Mouse (Mus musculus): ENCODE measurements around the gene Actn1. TPM values are rescaled to one million over a fixed set of nuclear protein-coding genes. Genes with fewer than 3 reads are reported as not detected.
"Not testable (repeated sequence)": the region's sequence is repeated elsewhere in the genome, so short reads cannot be mapped to it uniquely, and the experiment has no call there.

The Actn1 gene
- total RNA-seq (2021), result 10 to 100 TPM; 30.0 to 38.8 TPM
- long read RNA-seq, experiment 1, partial matches to known transcripts, result 2 of 14 reads
- long read RNA-seq, experiment 1, other reads (novel, unspliced or antisense), result 6 of 14 reads
- long read RNA-seq, experiment 2, partial matches to known transcripts, result 2 of 10 reads
- long read RNA-seq, experiment 2, other reads (novel, unspliced or antisense), result 2 of 10 reads

DNA sequence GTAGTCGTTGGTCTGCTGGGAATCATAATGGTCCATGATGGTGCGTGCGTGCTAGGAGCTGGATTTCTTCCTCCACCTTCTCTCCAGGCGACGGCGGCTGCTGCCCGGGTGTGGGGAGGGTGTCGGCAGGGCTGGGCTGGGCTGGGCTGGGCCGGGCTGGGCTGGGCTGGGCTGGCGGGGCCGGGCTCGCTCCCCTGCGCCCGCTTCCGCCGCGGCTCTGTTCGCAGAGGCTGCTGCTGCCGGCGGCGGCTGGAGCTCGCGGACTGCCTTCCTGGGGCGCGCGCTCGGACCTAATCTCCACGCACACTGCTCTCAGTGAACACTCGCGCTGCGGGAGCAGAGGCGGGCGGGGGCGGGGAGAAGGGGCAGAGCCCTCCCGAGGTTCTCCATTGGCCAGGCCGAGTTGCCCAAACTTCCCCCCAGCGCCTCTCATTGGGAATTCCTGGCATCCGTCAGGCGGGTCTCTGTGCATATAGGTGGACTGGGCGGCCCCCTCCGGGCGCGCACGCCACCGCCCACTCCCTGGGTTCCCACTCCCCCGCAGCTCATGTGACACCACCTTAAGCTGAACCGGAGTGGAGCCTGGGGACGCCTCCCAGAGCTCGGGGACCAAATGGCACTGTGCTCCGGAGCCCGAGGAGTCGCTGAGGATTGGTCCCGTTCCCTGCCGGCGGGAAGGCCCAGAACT lies at the start of gene Actn1:
Actn1 (minus strand) TSS at position 316 of the 688 bp plus-strand sequence.
- DNase-seq, result peak; percentile 77

DNA sequence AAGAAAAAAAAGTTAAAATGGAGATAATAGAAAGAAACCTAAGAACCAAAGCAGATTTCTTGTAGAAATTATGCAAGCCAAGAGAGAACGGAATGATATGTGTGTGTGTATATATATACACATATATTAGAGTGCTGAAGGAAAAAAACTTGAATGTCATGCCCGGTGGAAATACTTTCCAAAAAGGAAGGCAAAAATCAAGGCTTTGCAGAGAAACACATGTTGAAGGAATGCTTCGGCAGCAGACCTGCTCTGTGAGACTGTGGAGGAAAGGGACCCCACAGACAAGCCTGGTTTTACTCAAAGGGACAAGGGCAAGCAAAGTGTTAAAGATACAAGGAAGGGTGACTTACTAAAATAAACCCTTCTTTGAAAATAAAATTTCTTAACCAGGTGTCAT lies 47.4 kb upstream of the Actn1 start:
- DNase-seq, result no peak

DNA sequence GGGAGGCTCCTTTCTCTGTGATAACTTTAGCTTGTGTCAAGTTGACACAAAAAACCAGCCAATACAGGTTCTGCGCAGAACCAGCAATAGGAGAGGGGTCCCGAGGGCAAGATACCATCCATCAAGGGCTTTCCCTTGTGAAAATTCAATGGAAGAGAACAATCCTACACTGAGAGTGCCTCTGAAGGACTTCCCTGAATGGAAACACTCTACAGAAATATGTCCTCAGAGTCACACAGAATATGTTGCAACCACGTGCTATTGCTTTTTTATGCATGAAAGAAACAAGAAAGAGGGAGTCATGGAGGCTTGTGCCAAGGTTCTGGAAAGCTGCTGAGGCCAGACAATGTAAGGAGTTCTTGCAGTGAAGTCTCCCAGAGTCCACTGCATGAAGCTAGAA lies 44.3 kb upstream of the Actn1 start:
- DNase-seq, result no peak

DNA sequence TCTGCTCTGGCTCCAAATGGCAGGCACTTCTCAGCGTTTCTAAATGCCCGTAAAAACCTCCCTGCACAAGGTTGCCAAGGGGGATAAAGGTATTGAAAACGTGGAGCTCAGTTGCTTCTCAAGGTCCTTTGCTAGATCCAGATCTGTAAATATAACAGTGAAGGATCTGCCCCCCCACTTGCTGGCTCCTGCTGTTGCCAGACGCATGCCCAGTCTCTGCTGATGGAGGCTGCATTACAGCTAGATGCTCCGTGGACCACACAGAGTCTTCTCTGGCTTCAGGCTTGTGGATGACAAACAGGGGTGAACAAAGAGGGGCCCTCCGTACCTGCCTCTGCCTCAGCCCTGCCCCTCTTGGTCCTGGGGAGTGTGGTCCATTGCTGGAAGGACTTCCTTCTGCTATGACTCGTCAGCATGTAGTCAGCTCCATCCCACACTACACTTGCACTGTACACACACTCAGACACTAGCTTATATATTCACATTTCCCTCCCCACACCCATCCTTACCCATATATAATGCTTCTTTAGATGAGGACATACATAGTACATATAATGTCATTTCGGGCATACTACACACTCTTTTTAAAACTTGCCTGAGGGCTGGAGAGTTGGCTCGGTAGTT lies 40.8 kb upstream of the Actn1 start:
- DNase-seq, result no peak

DNA sequence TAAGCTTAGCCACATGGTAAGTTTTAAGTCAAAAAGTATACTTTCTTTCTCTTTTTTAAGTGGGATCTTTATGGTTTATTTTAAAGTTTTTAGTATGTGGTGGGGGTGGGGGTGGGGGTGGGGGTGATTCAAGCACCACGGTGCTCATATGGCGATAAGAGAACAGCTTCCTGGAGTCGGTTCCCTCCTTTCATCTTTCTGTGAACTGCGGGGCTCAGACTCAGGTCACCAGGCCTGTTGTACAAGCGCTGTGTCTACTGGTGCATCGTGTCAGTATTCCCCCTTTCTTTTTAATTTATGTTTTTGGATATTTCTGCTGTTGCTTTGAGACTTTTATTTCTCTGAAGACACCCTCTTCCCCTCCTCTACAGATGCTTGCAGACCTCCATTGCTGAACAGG lies 38.5 kb upstream of the Actn1 start:
- no peak for DNase-seq

DNA sequence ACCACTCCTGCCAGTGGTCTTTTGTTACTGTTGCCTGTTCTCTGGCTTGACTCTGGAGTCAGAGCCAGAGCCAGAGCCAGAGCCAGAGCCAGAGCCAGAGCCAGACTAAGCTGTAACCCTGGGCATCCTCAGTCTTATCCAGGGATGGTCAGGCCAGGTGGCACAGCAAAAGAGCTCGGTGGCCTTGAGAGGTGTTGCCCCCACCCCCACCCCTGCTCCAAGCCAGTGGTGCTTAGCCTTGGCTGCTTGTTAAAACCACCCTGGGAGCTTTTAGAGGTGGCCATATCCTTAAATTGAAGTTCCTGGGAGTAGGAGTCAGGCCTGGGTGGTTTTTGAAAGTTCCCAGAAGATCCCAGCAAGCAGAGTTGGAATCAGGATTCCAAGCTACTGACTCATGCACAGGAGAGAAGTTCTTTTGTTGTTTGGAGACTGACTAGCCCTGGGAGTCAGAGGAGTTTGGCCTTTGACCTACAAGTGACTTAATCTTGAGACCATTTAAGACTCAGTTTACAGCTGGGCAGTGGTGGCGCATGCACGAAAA lies 31.8 kb upstream of the Actn1 start:
- no peak for DNase-seq

DNA sequence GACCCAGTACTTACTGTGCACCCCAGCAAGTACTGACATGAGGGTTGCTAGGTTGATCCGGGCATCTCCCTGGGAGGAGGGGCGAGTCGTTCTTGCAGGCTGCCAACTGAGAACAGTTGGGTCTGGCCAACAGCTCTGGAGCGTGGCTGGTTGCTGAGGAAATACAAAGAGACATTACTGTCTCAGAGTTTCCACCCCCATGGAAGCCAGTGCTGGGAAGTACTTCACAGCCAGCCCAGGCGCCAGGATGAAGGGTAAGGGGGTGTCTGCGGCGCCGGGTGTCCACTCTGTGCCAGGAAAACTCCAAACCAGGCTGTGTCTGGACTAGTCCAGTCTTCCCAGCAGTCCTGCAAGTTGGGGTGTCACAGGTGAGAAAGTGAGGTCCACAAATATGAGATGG lies 30.8 kb upstream of the Actn1 start:
- no peak for DNase-seq

DNA sequence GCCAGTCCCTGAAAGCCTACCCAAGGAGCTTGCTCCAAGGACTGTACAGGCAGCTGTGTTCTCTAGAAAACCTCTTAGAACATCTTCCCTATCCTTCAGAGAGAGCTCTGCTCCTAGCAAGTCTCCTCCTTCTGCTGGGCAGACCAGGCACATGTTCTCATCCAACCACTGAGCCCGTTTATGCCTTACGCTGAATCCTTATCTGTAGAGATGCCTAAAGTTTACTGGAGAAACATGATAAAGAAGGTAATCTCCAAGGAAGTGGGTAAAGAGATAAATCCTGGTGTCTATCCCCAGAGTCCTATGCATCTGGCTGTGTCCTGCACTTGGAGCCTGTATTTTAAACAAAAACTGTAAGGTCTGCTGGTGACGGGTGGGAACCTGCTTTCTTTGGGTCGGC lies 30.3 kb upstream of the Actn1 start:
- DNase-seq, result no peak

DNA sequence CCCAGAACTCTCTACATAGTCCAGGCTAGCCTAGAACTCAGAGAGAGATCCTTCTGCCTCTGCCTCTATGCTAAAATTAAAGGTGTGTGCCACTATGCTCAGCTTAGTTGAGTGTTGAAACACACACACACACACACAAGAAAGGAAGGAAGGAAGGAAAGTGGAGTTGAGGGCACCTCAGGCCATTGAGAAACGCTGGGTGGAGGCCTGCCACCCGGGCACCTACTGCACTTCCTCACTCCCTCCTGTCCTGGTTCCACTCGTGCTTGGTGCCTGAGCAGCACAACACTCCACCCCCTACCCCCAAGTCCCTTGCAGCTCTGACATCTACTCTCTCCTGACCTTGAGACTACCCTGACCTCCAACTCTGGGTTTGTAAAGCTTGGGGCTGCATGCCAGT lies 29.6 kb upstream of the Actn1 start:
- DNase-seq, result no peak

DNA sequence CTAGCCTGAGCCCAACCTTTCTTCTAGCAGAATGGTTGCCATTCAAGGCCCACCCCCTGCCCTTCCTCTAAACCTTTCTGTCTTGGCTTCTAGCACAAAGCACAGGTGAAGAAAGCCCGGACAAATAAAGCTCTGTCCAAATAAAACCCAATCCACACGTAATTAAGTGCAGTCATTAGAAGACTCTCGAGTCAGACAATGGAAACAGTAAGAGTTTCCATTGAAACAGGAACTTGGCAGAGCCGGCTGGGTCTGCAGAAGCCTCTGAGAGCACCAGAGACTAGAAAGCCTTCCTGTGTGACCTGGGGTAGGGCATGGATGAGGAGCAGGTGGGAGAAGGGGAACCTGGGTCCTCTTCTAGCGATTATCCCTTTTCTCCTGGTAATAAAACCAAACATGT lies 25.7 kb upstream of the Actn1 start:
- no peak for DNase-seq

DNA sequence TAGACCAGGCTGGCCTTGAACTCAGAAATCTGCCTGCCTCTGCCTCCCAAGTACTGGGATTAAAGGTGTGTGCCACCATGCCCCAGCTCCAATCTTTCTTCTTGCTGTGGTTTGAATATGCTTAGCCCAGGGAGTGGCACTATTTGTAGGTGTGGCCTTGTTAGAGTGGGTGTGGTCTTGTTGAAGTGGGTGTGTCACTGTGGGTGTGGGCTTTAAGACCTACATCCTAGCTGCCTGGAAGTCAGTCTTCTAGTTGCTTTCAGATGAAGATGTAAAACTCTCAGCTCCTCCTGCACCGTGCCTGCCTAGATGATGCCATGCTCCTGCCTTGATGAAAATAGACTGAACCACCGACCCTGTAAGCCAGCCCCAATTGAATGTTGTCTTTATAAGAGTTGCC lies 24.1 kb upstream of the Actn1 start:
- not testable (repeated sequence) for DNase-seq

DNA sequence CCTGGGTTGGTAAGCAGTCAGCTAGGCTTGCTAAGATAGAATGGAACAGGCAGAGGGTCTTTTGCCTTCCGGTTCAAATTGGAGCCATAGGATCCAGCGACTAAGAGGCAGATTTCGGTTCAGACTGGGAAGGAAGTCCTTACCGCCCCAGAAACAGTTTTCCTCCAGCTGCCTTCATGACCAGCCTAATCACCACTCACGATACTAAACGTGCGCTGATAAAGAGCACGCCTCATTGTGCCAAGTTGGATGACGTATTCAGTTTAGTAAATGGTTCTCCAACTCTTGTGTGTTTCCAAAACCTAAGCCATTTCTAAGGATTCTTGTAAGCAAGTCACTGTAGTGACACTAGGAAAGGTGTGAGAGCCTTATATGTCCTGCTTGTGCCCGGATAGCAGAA lies 18.7 kb upstream of the Actn1 start:
- DNase-seq, result no peak

DNA sequence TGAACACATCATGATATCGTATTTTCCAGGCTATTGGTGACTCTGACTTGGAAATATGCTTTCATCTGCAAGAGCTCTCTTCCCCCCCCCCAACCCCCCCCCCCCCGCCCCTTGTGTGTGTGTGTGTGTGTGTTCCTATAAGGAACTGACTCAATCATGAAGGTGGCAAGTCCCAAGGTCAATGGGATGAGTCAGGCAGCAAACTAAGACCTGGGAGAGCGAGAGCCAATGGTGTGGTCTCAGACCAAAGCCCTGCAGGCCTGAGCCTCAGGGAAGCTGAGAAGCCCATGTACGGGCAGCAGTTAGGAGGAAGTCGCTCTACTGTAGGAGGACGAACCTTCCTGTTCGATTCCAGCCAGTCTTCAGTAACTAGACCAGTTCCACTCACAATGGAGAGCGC lies 17.3 kb upstream of the Actn1 start:
- DNase-seq, result no peak

DNA sequence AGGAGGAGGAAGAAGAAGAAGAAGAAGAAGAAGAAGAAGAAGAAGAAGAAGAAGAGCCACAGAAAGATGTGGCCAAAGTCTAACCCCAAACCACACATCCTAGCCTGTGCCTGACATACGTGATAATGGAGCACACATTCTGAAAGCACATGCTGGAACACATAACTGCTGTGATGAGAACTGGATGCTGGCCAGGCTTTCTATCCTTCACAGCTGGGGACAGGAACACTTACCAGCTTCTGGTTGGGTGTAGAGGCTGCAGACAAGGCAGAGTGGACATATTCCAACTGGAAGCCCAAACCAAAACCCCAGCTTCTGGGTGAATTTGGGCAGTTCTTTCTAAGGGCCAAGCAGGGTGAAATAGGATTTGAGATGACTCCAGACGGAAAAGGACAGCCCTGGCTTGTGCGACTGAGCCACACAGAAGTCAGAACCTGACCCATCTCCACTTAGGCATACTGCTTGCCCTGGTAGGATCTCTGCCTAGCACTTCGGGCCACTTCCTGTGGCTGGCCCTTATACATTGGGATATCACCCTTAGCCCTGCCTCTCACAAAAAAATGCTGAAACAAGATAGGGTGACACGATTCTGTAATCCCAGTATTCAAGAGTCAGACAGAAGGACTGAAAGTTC lies 15.1 kb upstream of the Actn1 start:
- DNase-seq, result no peak

DNA sequence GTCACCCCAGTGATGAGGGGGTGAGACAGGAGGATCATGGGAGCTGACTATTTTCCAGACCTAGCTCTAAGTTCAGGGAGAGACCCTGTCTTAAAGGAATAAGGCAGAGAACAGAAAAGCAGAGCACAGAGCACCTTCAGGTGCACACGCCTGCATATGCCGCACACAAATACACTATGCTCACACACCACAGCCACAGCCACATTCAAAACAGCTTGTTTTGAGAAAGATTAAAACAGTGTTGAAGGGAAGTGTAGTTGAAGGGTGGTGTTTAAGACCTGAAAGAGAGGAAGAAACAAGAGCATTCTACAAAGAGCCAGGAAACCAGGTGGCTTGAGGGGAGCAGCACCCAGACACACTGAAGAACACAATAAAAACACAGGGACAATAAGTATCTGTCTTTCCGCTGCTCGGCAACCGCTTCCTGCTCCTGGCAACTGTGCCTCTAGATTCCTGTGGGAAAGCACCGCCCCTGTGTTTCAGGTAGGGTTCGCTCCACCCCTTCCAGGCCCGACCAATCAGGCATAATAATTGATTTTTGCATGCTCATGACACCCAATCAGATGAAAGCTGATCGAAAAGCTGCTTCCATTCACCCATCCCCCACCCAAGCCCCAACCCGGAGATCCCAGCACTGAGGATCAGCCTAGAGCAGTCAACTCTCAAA lies 13.0 kb upstream of the Actn1 start:
- no peak for DNase-seq

DNA sequence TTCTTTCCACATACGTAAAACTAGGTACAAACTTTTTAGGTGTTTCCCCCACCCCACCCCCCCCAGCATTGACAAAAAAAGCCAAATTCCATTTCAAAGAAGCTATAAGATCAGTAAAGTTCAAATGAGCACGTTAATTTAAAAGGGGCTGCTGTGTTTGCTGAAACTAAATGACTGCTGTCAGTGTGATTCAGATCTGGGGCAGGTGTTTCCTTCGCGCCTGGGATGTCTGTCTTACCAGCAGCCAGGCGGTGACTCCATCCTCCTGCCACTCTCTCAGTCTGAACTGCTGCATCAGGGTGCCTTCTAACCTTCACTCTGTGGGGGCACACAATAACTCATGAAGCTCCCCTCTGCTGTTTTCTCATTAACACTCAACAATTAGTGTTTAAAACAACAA lies 11.6 kb upstream of the Actn1 start:
- DNase-seq, result no peak

DNA sequence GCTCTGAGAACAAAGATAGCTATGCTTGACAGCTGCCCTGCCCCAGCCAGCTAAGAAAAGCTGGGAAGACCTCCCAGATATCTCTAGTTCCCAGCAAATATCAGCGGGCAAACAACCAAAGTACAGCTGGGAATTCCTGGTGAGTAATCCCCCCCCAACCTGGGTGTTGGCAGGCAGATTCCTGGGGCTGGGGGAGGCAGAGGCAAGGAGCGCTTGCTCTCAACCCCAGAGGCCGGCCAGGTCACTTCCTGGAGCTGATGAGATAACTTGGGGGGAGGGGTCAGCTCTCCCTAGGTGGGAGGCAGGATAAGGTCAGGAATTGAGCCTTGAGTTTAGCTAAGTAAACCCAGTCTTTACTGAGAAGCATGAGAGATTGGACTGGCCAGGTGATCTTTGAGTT lies 10.8 kb upstream of the Actn1 start:
- no peak for DNase-seq

DNA sequence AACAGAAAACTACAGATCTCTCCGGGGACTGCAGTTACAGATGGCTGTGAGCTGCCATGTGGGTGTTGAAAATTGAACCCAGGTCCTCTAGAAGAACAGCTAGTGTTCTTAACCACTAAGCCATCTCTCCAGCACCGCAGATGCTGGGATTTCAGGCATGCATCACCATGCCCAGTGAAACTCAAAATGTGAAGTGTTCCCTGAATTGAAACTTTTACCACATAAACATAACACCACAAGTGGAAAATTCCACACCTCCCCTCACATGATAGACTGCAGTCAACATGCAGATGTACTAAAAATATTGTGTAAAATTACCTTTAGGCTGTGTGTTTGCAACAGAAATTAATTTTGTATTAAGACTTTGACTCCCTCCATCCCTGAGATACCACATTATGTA lies 9.1 kb upstream of the Actn1 start:
- no peak for DNase-seq

DNA sequence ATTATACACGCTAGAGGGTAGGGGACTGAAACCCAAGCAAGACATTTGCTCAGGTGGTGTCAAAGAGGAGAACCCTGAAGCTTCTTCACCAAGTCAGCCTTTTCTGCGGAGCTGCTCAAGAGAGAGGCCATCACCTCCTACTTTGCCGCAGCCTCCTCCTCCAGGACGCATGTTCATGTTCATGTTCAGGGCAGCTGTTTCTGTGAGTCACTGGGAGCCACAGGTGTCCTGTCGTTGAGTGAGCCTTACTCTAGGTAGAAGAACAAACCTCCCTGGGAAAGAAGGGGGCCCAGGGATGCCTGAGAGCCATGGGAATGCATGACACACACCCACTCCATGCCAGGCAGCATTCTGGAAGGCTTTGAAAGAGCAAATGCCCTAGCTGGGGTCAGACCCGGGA lies 7.8 kb upstream of the Actn1 start:
- DNase-seq, result no peak

DNA sequence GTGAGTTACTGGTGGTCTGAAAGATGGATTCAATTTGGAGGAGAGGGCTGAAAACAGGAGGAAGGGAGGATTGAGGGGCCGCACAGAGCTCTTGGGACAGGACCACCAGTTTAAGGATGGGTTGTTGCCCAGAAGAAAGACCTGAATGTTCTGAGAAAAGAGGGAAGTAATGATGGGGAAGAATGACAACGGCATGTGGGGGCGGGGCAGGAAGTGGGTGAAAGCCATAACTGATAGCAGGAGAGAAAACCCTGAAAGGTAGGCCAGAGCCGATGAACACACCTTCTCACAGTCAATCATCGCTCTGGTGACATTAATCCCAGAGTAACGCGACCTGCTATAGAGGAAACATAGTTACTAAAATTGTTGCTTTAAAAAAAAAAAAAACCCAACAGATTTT lies 4.2 kb upstream of the Actn1 start:
- DNase-seq, result not testable (repeated sequence)

DNA sequence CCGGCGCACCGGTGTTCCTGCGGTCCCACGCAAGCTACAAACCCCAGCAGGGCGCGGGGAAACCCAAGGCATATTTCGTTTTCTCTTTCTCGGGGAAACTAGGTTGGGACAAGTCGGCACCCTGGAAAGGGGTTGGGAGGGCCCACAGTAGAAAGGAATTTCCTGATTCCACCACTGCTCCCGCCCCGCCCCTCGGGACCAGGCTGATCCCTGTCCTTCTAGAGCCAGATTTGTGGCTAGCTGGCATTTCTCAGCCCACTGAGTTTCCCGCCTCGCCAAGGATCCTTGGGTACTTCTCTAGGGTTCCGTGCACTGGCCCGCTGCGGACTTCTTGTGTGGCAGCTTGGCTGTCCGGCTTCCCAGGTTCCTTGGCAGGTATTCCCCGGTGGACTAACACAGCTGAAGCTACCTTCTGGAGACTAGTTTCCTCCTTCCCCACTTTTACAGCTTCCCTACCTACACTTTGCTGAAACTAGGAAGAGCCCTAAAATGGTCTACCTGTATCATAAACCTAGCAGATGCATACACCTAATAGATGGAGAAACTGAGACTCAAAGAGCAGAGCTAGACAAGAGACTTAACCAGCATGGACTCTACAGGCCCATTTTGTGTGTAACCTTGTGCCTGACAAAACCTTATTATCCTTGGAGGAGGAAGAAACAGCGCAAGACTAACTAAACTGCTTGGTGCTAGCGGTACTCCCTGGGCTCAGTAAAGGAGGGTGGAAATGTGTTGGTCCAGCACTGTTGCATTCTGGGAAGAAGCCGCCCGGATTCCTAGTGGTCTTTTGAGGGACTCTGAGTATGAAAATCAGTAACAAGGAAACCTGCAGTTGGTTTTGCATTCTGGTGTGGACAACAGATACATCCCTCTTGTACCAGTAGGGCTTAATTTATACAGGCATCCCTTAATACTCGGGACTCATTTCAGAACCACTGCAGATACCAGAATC lies 849 bp upstream of the Actn1 start:
- DNase-seq, result peak; percentile 34
